Mouse (Mus musculus): ENCODE data around the gene Lpin3. TPM values are rescaled to one million over a fixed set of nuclear protein-coding genes. Genes with fewer than 3 reads are reported as not detected.

Lpin3 gene
- polyA plus RNA-seq, 1 experiment from 2014 or later = 1.0 TPM

GRCm38 (mm10) chr2:160918930-160919215 lies 38.4 kb downstream of the Lpin3 start:
- Histone ChIP-seq H3K36me3 (replicated peaks) (no peaks in the 10 kb centered on the region), H3K27me3 (ENCODE audit: poor library complexity, severe bottlenecking) (peaks cover 24% of the 10 kb centered on the region), H3K27ac (peak overlapping the region; percentile 70), H3K9me3 (no peaks in the 10 kb centered on the region), H3K4me3 (no peak overlapping the region), H3K4me1 (peaks cover 21% of the 10 kb centered on the region)
- WGBS = 89% methylated on average over 2 of the region's 2 CpGs
- DNase-seq (ENCODE audit: extremely low spot score, low spot score) = no peak

- Histone ChIP-seq H3K27me3 (ENCODE audit: poor library complexity, severe bottlenecking) (peaks cover 5% of the 10 kb centered on the region; the same call in 1 of the 2 replicates), H3K36me3 (replicated peaks) (no peaks in the 10 kb centered on the region), H3K4me3 (no peak overlapping the region), H3K27ac (no peak overlapping the region), H3K4me1 (peaks cover 17% of the 10 kb centered on the region), H3K9me3 (no peaks in the 10 kb centered on the region)
- no peak for DNase-seq (ENCODE audit: extremely low spot score, low spot score)
- WGBS = 82% methylated on average over 7 of the region's 7 CpGs
Measured at GRCm38 (mm10) chr2:160921285-160921684, 40.8 kb downstream of the Lpin3 start.

GRCm38 (mm10) chr2:160925203-160925602 lies 44.7 kb downstream of the Lpin3 start:
- Histone ChIP-seq H3K27me3 (ENCODE audit: poor library complexity, severe bottlenecking) (no peaks in the 10 kb centered on the region), H3K36me3 (replicated peaks) (no peaks in the 10 kb centered on the region), H3K9me3 (no peaks in the 10 kb centered on the region), H3K4me1 (no peaks in the 10 kb centered on the region; the same call in none of the 2 replicates), H3K4me3 (no peak overlapping the region), H3K27ac (no peak overlapping the region)
- 88% methylated on average over 9 of the region's 9 CpGs for WGBS
- no peak for DNase-seq (ENCODE audit: extremely low spot score, low spot score)

GRCm38 (mm10) chr2:160931378-160931777 lies 50.9 kb downstream of the Lpin3 start:
- WGBS = 92% methylated on average over 5 of the region's 5 CpGs
- H3K4me1 ChIP-seq = peaks cover 9% of the 10 kb centered on the region; the same call in 1 of the 2 replicates
- no peak overlapping the region for H3K27ac ChIP-seq
- no peaks in the 10 kb centered on the region for H3K27me3 ChIP-seq (ENCODE audit: poor library complexity, severe bottlenecking)
- H3K4me3 ChIP-seq = no peak overlapping the region
- no peaks in the 10 kb centered on the region; the same call in 1 of the 2 replicates for H3K9me3 ChIP-seq
- H3K36me3 ChIP-seq (replicated peaks) = no peaks in the 10 kb centered on the region
- no peak for DNase-seq (ENCODE audit: extremely low spot score, low spot score)

GRCm38 (mm10) chr2:160932325-160932724 lies 51.9 kb downstream of the Lpin3 start:
- H3K36me3 ChIP-seq (replicated peaks) = no peaks in the 10 kb centered on the region
- H3K4me3 ChIP-seq = no peak overlapping the region
- H3K4me1 ChIP-seq = peaks cover 9% of the 10 kb centered on the region; the same call in 1 of the 2 replicates
- DNase-seq (ENCODE audit: extremely low spot score, low spot score) = no peak
- H3K27ac ChIP-seq = no peak overlapping the region
- no peaks in the 10 kb centered on the region; the same call in 1 of the 2 replicates for H3K9me3 ChIP-seq
- no peaks in the 10 kb centered on the region for H3K27me3 ChIP-seq (ENCODE audit: poor library complexity, severe bottlenecking)
- WGBS = 69% methylated on average over 8 of the region's 8 CpGs

- WGBS = 84% methylated on average over 3 of the region's 3 CpGs
- Histone ChIP-seq H3K27ac (no peak overlapping the region), H3K4me3 (no peak overlapping the region), H3K27me3 (ENCODE audit: poor library complexity, severe bottlenecking) (no peaks in the 10 kb centered on the region), H3K4me1 (peaks cover 9% of the 10 kb centered on the region; the same call in 1 of the 2 replicates), H3K9me3 (no peaks in the 10 kb centered on the region; the same call in 1 of the 2 replicates), H3K36me3 (replicated peaks) (no peaks in the 10 kb centered on the region)
- DNase-seq (ENCODE audit: extremely low spot score, low spot score) = no peak
Measured at GRCm38 (mm10) chr2:160932981-160933380, 52.5 kb downstream of the Lpin3 start.

- Histone ChIP-seq H3K27ac (no peak overlapping the region), H3K27me3 (ENCODE audit: poor library complexity, severe bottlenecking) (no peaks in the 10 kb centered on the region), H3K36me3 (replicated peaks) (no peaks in the 10 kb centered on the region), H3K4me3 (no peak overlapping the region), H3K4me1 (peaks cover 9% of the 10 kb centered on the region; the same call in 1 of the 2 replicates), H3K9me3 (no peaks in the 10 kb centered on the region; the same call in 1 of the 2 replicates)
- DNase-seq (ENCODE audit: extremely low spot score, low spot score) = no peak
- WGBS = 69% methylated on average over 5 of the region's 5 CpGs
Measured at GRCm38 (mm10) chr2:160933890-160934289, 53.4 kb downstream of the Lpin3 start.

- 90% methylated on average over 4 of the region's 4 CpGs for WGBS
- no peaks in the 10 kb centered on the region; the same call in 1 of the 2 replicates for H3K9me3 ChIP-seq
- H3K4me1 ChIP-seq = peaks cover 9% of the 10 kb centered on the region; the same call in 1 of the 2 replicates
- H3K4me3 ChIP-seq = no peak overlapping the region
- no peak for DNase-seq (ENCODE audit: extremely low spot score, low spot score)
- no peaks in the 10 kb centered on the region for H3K36me3 ChIP-seq (replicated peaks)
- H3K27ac ChIP-seq = no peak overlapping the region
- H3K27me3 ChIP-seq (ENCODE audit: poor library complexity, severe bottlenecking) = no peaks in the 10 kb centered on the region
Measured at GRCm38 (mm10) chr2:160934451-160934850, 54.0 kb downstream of the Lpin3 start.

GRCm38 (mm10) chr2:160940930-160941709 lies 60.6 kb downstream of the Lpin3 start:
- no peaks in the 10 kb centered on the region for H3K9me3 ChIP-seq
- 79% methylated on average over 17 of the region's 17 CpGs for WGBS
- no peak overlapping the region for H3K27ac ChIP-seq
- DNase-seq (ENCODE audit: extremely low spot score, low spot score) = no peak
- no peak overlapping the region for H3K4me3 ChIP-seq
- peaks cover 12% of the 10 kb centered on the region for H3K36me3 ChIP-seq (replicated peaks)
- H3K4me1 ChIP-seq = 0 out of 2 replicates have a peak, but pooled peaks cover 4% of the 10 kb centered on the region
- no peaks in the 10 kb centered on the region for H3K27me3 ChIP-seq (ENCODE audit: poor library complexity, severe bottlenecking)

GRCm38 (mm10) chr2:160942443-160942842 lies 62.0 kb downstream of the Lpin3 start:
- H3K27ac ChIP-seq = no peak overlapping the region
- H3K36me3 ChIP-seq (replicated peaks) = peaks cover 23% of the 10 kb centered on the region
- no peaks in the 10 kb centered on the region for H3K27me3 ChIP-seq (ENCODE audit: poor library complexity, severe bottlenecking)
- 0 out of 2 replicates have a peak, but pooled peaks cover 4% of the 10 kb centered on the region for H3K4me1 ChIP-seq
- H3K4me3 ChIP-seq = no peak overlapping the region
- no peak for DNase-seq (ENCODE audit: extremely low spot score, low spot score)
- no peaks in the 10 kb centered on the region for H3K9me3 ChIP-seq
- WGBS = 69% methylated on average over 3 of the region's 3 CpGs

GRCm38 (mm10) chr2:160951595-160951994 lies 71.1 kb downstream of the Lpin3 start:
- Histone ChIP-seq H3K4me3 (no peak overlapping the region), H3K9me3 (no peaks in the 10 kb centered on the region), H3K4me1 (no peaks in the 10 kb centered on the region), H3K27ac (no peak overlapping the region), H3K27me3 (ENCODE audit: poor library complexity, severe bottlenecking) (no peaks in the 10 kb centered on the region), H3K36me3 (replicated peaks) (peaks cover 94% of the 10 kb centered on the region)
- 83% methylated on average over 4 of the region's 4 CpGs for WGBS
- DNase-seq (ENCODE audit: extremely low spot score, low spot score) = no peak

GRCm38 (mm10) chr2:160953131-160953873 lies 72.8 kb downstream of the Lpin3 start:
- WGBS = 91% methylated on average over 7 of the region's 7 CpGs
- Histone ChIP-seq H3K4me3 (no peak overlapping the region), H3K27me3 (ENCODE audit: poor library complexity, severe bottlenecking) (no peaks in the 10 kb centered on the region), H3K9me3 (no peaks in the 10 kb centered on the region), H3K4me1 (no peaks in the 10 kb centered on the region), H3K36me3 (replicated peaks) (peaks cover 97% of the 10 kb centered on the region), H3K27ac (no peak overlapping the region)
- no peak for DNase-seq (ENCODE audit: extremely low spot score, low spot score)

- H3K4me3 ChIP-seq = no peak overlapping the region
- no peak overlapping the region for H3K27ac ChIP-seq
- WGBS = 92% methylated on average over 3 of the region's 3 CpGs
- no peaks in the 10 kb centered on the region for H3K27me3 ChIP-seq (ENCODE audit: poor library complexity, severe bottlenecking)
- H3K36me3 ChIP-seq (replicated peaks) = peaks cover 96% of the 10 kb centered on the region
- no peaks in the 10 kb centered on the region for H3K4me1 ChIP-seq
- no peak for DNase-seq (ENCODE audit: extremely low spot score, low spot score)
- no peaks in the 10 kb centered on the region for H3K9me3 ChIP-seq
Measured at GRCm38 (mm10) chr2:160954541-160954940, 74.1 kb downstream of the Lpin3 start.
